Mouse (Mus musculus) embryo, embryonic 10.5 days (tissue): ENCODE results near the gene Megf8.

Source experiments
- DNase-seq: peaks from one replicate; pipeline ENCODE4 v3.0.0-alpha.2; 2015; ENCODE audit warnings: low spot score

Megf8 gene

DNA sequence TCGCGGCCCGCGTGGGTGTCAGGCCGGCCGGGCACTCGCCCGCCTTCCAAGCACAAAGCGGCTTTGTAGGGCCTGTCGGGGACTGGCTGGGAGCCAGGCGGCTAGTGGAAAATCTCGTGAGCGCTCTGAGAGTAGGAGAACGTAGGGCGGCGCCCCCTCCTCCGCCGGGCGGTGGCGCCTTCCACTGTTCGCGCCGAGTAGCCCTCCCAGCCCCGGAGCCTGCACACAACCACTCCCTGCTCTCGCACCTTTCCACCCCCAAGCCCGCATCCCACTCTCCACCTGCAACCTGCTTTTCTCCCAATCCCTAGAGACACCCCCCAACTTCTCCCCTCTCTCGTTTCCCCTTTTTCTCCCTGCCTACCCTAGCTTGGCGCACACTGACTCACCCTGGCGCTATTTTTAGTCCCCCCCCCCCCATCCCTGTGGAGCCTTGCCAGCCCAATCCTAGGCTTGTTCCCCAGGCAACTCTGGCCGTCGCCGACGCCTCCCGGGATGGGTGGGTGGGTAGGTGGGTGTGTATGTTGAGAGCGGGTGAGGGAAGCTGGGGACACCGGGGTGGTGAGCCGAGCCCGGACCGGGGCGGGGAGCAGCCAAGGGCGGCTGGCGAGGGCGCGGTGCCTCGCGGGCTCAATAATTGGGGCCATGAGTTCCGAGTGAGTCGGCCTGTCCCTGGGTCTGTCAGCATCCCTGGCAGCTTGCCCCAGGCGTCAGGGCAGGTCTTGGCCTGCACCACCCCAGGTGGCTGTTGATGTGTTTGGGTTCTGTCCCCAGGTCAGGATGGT, 37.7 kb upstream of the Megf8 start:
- peak; percentile 89 for DNase-seq

DNA sequence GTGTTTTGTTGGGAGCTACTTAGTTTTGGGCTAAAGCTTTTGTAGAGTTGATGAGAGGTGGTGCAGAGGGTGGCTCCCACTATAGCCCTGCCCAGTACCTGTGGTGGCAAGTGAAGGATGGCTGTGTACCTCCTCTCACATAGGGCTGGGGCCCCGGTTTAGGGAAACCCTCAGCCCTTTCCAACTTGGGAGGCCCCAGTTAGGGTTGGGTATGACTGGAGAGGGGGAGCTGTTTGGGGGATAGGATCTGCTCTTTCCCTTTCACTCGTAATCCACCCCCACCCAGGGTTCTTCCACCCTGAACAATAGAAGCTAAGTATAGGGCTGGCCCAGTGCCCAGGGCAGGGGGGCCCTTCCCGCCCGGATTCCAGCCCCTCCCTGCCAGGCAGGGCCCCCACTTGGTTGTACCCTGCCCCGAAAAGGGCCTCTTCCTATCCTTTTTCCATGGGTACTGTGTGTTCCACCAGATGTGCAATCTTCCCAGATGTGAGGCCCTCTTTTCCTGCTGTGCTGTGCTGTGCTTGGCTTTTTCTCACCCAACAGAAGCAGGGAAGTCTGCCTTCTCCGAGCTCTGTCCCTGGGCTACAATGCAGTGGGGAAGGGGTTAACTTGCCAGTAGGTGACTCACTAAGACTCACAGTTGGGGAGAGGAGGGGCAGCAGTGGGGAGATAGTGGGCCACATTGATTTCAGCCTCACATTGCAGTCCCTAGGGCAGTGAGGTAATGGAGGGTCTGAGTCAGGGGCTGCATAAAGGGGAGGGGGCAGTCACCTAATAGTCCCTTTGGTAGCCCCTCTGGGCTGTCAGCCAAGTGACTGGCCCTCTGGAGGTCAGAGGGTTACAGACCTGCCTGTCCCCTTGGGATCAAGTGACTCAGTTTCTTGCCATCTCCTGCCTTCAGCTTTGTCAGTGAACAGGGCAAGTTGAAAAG, 36.8 kb upstream of the Megf8 start:
- DNase-seq: peak; percentile 68

DNA sequence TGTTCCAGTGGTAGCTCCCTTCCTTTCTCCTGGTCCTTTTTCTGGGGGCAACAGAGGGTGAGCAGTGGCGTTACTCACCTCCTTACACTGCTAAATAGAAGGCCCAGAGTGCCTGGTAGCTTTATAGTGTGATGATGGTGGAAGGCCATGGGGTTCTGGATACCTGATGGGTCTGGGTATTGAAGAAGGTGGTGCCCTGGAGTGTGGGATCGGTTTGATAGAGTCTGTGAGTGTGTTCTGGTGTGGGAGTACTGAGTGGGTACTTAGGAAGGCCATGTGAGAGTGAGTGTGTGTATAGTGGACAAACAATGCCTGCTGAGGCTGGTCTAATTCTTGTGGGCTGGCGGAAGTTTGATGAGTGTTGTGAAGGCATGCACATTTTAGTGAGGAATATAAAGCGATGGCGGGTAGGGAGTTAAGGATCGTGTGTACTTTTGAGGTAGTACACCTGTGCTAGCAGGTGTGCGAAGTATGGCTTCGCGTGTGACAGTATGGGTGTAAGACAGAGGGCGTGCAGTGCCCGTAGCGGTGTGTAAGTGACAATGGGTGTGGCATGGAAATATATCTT, 35.7 kb upstream of the Megf8 start:
- DNase-seq: no peak

DNA sequence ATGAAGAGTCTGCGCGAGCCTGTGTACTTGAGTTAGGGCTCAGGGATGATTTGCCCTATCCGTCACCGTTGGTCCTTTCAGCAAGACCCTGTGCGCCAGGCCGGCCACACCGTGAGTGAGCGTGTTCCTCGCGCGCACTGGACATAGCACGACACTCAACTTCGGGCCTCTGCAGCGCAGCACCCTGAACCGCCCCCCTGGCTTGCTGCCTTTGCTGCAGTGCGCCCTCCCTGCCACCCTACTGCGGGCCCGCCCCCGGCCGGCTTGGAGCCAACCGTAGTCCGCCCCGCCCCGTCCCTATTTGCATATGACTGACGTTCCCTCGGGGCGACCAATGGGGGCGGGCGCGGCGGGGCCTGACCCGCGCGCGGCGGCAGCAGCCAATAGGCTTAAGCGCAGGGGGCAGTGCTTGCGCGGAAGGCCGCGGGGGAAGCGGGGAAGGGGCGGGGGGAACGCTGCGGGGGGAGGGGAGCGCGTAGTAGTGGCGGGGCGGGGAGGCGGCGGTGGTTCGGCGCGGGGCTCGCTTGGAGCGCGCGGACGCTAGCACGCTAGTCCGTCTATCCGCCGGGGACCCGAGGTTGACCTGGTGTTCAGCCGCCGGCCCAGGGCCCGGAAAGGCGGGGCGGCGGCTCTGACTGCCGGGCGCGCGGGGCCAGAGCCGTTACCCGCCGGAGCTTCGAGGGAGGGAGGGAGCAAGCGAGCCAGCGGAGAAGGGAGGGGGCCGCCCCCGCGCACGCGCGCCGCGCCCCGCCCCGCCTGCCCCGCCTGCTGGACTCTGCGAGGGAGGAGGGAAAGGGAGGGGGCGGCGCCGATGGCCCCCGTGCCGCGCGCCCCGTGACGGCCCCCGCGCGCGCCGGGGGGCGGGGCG, 35.0 kb upstream of the Megf8 start:
- peak; percentile 99 for DNase-seq

DNA sequence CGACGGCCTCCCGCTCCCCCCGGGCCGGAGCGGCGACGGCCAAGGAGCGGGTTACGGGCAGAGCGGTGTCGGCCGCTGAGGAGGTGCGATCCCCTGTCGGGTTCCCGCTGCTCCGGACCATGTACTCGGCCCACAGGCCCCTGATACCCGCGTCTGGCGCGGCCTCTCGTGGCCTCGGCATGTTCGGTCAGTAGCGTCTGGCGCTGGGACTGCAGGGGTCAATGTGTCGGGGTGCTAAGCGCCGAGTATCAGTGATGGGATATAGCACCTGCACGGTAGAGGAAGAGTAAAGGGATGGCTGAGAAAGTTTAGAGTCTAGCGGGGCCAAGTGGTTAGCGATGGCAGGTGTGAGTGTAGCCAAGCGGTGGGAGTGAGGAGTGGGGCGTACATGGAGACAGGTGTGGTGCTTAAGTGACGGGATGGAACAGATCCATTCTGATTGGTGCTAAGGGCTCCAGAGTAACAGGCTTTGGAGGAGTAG, 34.2 kb upstream of the Megf8 start:
- DNase-seq: peak; percentile 56

DNA sequence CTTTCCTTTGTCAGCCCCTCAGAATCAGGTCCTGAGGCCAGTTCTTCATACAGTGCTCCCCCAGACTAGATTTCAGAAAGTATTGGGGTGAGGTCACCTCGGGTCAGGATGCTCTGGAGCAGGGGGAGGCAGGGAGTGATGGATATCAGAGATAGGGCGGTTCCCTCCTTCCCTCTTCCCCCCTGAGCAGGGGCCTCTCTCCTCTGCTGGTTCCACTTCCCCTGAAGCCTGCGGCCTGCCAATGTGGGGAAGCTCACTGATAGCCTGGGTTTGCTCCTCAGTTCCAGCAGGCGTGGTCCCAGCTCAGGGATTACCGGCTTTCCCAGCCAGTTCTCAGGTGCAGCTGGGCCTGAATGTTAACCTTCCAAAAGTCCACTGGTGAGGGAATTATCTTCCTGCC, 33.3 kb upstream of the Megf8 start:
- DNase-seq: no peak

DNA sequence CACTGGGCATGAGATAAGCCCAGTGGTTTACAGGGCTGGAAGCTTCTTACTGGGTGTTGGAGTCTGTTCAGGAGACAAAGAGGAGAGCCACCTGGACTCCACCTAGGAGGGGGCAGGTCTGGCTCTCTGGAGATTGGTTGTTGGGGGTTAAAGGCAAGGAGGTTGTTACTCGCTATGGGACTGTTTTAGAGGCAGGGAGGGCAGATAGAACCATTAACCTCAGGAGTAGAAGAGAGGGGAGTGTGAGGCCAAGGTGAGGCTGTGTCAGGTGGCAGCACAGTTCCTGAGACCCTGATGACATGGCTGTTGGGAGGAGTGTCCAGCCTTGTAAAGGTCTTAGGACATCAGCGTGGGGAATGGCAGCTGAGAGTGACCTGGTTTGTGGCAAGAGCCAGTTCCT, 32.8 kb upstream of the Megf8 start:
- DNase-seq: no peak

DNA sequence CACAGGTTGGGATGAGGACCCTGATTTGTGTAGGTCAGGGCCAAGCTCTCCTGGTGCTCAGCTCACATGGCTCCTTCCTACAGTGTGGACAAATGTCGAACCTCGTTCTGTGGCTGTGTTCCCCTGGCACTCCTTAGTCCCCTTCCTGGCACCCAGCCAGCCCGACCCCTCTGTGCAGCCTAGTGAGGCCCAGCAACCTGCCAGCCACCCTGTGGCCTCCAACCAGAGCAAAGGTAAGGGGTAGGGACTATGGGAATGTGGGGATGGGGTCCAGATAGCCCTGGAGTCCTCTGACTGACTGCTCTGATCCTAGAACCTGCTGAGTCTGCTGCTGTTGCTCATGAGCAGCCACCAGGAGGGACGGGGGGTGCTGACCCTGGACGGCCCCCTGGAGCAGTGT, 32.2 kb upstream of the Megf8 start:
- DNase-seq: no peak

DNA sequence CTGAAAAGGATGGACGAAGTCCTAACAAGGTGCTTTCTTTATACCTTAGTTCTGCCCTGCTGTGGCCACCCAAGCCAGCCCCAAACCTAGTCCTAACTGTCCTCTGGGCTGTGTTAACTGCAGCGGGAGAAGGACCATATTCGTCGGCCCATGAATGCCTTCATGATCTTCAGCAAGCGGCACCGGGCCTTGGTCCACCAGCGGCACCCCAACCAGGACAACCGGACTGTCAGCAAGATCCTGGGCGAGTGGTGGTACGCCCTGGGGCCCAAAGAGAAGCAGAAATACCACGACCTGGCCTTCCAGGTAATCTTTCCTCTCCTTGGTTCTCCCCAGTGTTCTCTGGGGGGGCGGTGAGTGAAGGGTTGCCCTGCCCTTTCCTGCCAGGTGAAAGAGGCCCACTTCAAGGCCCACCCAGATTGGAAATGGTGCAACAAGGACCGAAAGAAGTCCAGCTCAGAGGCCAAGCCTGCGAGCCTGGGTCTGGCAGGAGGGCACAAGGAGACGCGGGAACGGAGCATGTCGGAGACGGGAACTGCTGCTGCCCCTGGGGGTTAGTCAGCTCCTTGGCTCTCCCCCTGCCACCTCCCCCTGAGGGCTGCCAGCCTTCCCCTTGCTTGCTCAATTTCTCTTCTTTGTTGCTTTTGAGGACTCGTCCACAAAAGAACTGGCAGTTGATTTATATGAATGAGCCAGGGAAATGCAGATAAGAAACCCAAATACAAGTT, 31.3 kb upstream of the Megf8 start:
- DNase-seq: no peak

DNA sequence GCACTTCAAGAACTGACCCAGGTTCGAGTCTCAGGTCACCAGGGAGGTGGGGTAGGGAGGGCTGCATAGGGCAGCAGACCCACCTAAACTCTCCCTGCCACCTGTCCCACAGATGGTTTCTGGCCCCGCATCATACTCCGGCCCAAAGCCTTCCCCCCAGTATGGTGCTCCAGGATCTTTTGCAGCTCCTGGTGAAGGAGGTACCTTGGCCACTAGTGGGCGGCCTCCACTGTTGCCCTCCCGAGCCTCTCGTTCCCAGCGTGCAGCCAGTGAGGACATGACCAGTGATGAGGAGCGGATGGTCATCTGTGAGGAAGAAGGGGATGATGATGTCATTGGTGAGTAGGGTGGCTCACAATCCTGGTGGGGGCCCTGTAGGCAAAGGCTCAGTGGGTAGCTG, 30.0 kb upstream of the Megf8 start:
- DNase-seq: no peak

DNA sequence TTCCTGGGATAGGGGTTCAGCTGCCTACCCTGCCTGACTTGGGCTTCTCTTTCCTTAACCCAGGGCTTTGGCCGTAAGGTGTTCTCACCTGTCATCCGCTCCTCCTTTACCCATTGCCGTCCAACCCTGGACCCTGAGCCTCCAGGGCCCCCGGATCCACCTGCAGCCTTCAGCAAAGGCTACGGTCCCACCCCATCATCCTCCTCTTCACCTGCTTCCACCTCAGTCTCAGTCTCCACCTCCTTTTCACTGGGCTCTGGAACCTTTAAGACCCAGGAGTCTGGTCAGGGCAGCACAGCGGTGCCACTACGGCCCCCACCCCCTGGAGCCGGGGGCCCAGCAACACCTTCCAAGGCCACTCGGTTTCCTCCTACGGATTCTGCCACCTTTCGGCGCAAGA, 29.0 kb upstream of the Megf8 start:
- DNase-seq: no peak

DNA sequence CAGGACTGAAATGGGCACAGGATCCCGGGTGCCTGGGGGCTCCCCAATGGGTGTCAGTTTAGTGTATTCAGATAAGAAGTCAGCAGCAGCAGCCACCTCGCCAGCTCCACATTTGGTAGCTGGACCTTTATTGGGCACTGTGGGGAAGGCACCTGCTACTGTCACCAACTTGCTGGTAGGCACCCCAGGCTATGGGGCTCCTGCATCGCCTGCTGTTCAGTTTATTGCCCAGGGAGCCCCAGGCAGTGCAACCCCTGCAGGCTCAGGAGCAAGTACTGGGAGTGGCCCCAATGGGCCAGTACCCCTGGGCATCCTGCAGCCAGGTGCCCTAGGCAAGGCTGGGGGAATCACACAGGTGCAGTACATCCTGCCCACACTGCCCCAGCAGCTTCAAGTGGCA, 28.2 kb upstream of the Megf8 start:
- DNase-seq: no peak

DNA sequence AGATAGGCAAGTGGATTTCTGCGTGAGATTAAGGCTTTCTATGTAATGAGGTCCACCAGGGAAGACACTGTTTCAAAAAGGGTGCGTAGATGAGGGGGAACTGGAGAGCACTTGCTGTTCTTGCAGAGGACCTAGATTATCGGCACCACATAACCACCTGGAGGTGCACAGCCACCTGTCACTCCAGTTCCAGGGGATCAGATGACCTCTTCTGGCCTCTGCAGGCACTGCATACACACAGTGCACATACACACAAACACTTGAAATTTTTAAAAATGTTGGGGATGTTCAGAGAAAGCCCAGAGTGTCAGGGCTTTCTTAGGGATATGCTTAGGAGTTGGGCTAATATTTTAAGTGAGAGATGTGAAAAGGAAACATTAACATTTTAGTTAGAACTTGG, 27.0 kb upstream of the Megf8 start:
- DNase-seq: no peak

DNA sequence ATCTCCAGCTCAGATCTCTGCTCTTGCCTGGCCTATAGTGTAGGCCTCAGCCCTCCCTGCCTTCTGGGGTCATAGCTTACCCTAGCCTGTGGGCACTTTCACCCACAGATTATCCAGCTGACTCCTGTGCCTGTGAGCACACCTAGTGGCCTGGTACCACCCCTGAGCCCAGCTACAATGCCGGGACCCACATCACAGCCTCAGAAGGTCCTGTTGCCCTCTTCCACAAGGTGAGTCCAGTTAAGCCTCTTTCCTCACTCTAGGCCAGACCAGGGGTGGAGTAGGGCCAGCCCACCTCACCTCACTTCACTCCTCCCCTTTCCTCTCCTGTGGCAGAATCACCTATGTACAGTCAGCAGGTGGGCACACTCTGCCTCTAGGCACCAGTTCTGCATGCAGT, 26.5 kb upstream of the Megf8 start:
- no peak for DNase-seq

DNA sequence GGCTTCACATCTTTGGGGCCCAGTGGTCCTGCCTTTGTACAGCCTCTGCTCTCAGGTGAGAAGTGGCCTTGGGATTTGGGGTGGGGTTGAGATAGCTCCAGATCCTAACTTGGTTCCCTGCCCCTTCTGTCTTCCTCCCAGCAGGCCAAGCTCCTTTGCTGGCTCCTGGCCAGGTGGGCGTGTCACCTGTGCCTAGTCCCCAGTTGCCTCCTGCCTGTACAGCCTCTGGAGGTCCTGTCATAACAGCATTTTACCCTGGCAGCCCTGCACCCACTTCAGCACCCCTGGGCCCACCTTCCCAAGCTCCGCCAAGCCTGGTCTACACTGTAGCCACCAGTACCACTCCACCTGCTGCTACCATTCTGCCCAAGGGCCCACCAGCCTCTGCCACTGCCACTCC, 26.1 kb upstream of the Megf8 start:
- DNase-seq: no peak

DNA sequence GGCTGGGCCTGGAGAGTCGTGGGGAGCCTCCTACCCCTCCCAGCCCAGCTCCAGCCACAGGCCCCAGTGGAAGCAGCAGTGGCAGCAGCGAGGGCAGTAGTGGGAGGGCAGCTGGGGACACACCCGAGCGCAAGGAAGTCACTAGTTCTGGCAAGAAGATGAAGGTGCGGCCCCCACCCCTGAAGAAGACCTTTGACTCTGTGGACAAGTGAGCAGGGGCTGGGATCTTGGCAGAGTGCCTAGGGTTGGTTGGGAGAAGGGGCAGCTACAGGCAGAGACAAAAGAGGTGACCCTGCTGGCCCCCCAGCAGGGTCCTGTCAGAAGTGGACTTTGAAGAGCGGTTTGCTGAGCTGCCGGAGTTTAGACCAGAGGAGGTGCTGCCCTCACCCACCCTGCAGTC, 24.9 kb upstream of the Megf8 start:
- no peak for DNase-seq

DNA sequence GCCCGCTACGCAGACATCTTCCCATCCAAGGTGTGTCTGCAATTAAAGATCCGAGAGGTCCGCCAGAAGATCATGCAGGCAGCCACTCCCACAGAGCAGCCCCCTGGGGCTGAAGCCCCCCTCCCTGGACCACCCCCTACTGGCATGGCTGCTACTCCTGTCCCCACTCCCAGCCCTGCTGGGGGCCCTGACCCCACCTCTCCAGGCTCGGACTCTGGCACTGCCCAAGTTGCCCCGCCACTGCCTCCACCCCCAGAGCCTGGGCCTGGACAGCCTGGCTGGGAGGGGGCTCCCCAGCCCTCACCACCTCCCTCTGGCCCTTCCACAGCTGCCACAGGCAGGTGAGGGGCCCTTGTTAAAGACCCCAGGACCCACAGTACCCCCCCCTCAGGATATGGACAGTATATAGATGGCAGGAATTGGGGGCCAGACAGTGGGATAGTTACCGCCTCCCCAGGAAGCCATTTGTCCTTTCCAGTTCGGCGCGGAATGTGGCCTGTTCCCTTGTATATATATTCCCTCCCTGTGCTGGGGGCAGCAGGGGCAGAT, 23.7 kb upstream of the Megf8 start:
- DNase-seq: no peak

DNA sequence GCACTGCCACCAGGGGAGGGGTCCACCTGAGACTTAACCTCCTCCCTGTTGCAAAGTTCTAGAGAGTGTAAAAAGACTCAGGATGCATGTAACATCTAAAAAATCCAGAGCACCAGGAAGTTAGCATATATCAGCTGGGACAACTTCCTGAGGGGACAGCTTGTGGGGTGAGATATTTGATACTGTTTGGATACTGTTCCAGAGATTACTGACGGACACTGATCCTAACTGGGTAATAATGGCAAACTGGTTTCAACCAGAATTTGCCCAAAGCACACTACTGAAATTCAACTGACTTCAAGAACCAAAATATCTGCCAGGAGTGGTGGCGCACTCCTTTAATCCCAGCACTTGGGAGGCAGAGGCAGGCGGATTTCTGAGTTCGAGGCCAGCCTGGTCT, 22.5 kb upstream of the Megf8 start:
- no peak for DNase-seq

DNA sequence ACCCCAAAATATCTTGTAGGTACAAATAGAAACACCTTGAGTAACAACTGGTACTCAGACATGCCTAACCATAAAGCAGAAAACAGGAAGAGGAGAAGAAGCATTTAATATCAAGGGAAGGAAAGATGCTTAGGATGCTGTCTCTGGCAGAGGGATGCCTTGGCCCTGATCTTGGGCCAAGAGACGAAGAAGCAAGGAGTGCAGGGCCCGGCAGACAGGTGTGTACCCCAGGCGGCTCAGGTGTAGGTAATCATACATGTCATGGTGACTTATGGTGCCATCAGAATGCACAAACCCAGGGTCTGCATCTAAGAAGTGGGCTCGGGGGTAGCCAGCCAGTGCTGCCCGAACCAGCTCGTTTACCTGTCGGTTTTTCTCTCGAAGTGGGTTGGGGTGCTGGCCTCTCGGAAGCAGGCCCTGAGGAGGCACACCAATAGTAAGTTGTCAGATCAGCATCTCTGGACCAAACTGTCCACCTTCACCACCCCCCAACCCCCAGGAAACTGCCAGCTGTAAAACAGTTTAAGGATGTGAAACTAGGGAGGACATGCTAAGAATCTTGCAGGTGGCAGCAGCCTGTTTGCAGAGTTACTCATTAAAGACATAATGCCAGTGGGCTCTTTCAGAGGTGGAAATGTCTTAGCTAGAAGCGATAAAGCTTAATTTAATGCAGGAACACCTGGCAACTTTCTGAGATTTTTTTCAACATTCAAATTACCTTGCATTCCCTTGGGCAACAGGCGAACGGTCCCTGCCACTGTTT, 21.8 kb upstream of the Megf8 start:
- no peak for DNase-seq

DNA sequence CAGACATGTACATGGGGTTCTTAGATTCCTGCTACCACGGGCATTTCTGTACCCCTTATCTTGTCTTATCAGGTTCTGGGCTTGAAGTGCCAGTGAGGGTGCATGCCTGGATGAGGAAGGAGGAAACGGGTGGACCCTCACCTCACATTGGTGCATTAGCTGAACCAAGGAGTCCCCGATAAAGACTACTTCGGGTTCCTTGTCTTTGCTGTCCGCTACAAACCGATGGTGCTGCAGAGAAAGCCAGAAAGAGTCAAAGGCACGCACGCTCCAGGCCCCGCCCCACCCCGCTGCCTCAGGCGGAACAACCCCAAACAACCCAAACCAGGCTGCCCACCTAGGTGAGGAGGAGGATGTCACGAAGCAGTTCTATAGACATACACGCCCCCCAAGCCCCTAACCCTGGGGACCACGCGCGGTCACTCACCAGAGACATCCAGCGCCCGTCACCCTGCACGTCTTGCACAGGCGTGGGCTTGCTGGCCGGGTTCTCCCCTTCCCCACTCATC, 20.0 kb upstream of the Megf8 start:
- DNase-seq: peak; percentile 60
